Mouse (Mus musculus) CH12.LX (cell line): ENCODE measurements around the gene Tnni2. TPM values are rescaled to one million over a fixed set of nuclear protein-coding genes. Genes with fewer than 3 reads are reported as not detected.
A peak's percentile ranks its signal among the peaks of the same experiment; 100 is the strongest.

Source experiments
- DNase-seq: peaks from one replicate; pipeline ENCODE4 v3.0.0-alpha.2; 2013; ENCODE audit errors: extremely low read depth
- H3K27ac ChIP-seq: 2 replicates; pipeline ENCODE4 v1.5.1; 2012; ENCODE audit warnings: low read depth, mild to moderate bottlenecking, control low read depth, moderate library complexity; ENCODE audit not compliant: insufficient read depth
- H3K27me3 ChIP-seq: replicated peaks from 2 replicates; pipeline ENCODE3; 2012; ENCODE audit warnings: inconsistent platforms
- H3K36me3 ChIP-seq, 2 experiments: replicated peaks in 1 of 2; 2 replicates each; pipeline versions ENCODE3 to v1.6.1; 2012; ENCODE audit warnings: inconsistent platforms in 1 of 2, low read length in 1 of 2, mild to moderate bottlenecking in 1 of 2, mixed read lengths in 1 of 2, moderate library complexity in 1 of 2; ENCODE audit not compliant: control insufficient read depth in 1 of 2, insufficient read depth in 1 of 2
- H3K4me1 ChIP-seq, 2 experiments: 2 replicates each; pipeline ENCODE4 v1.6.1; 2012; ENCODE audit warnings: inconsistent platforms in 1 of 2, moderate library complexity in 1 of 2; ENCODE audit not compliant: insufficient read depth in 2 of 2, control insufficient read depth in 1 of 2
- H3K4me2 ChIP-seq: 2 replicates; pipeline ENCODE4 v1.6.1; 2012; ENCODE audit warnings: low read depth, mild to moderate bottlenecking, control low read depth; ENCODE audit not compliant: poor library complexity, insufficient read depth, severe bottlenecking
- H3K4me3 ChIP-seq, 3 experiments: fragments of 150-350 bp in 1 of 3; sonication (generic) in 1 of 3; replicated peaks in 1 of 3; 2 replicates each; pipeline versions ENCODE3 to v1.5.1; 2011 to 2012; ENCODE audit warnings: low read depth in 2 of 3, low read length in 2 of 3, mild to moderate bottlenecking in 2 of 3, moderate library complexity in 2 of 3, control low read depth in 1 of 3, improper control_type of control experiment in 1 of 3, inconsistent platforms in 1 of 3, mixed read lengths in 1 of 3; ENCODE audit not compliant: poor library complexity in 1 of 3
- H3K79me2 ChIP-seq: replicated peaks from 2 replicates; pipeline ENCODE4 v1.6.1; 2012; ENCODE audit warnings: mild to moderate bottlenecking, moderate library complexity; ENCODE audit not compliant: control insufficient read depth, poor library complexity, insufficient read depth, severe bottlenecking; ENCODE audit errors: extremely low read depth
- H3K9ac ChIP-seq: 2 replicates; pipeline ENCODE4 v1.6.1; 2012; ENCODE audit warnings: low read depth, mild to moderate bottlenecking, control low read depth, moderate library complexity; ENCODE audit not compliant: insufficient read depth
- H3K9me3 ChIP-seq: replicated peaks from 2 replicates; pipeline ENCODE3; 2012; ENCODE audit warnings: low read length, inconsistent platforms, mixed read lengths
- CHD2 ChIP-seq: IDR thresholded peaks from 2 replicates; pipeline ENCODE4 v1.6.1; 2011; ENCODE audit warnings: low read length, improper control_type of control experiment
- EP300 ChIP-seq: IDR thresholded peaks from 2 replicates; pipeline ENCODE4 v1.6.1; 2011; ENCODE audit warnings: low read length, improper control_type of control experiment
- ETS1 ChIP-seq: conservative IDR thresholded peaks from 2 replicates; pipeline ENCODE4 v1.6.1; 2012; ENCODE audit warnings: low read depth, mild to moderate bottlenecking, inconsistent platforms, low read length, improper control_type of control experiment, moderate library complexity
- GABPA ChIP-seq: IDR thresholded peaks from 2 replicates; pipeline ENCODE4 v1.6.1; 2012; ENCODE audit warnings: low read depth, low read length, improper control_type of control experiment, inconsistent platforms; ENCODE audit not compliant: insufficient replicate concordance
- HCFC1 ChIP-seq: IDR thresholded peaks from 2 replicates; pipeline ENCODE4 v1.6.1; 2012; ENCODE audit warnings: low read depth, mild to moderate bottlenecking, inconsistent platforms, low read length, improper control_type of control experiment
- IRF4 ChIP-seq: IDR thresholded peaks from 2 replicates; pipeline ENCODE4 v1.6.1; 2014; ENCODE audit warnings: low read depth, mild to moderate bottlenecking, inconsistent platforms, low read length, improper control_type of control experiment
- JUN ChIP-seq: IDR thresholded peaks from 2 replicates; pipeline ENCODE4 v1.6.1; 2011; ENCODE audit warnings: low read depth, mild to moderate bottlenecking, low read length, improper control_type of control experiment, moderate library complexity; ENCODE audit not compliant: insufficient read depth
- KAT2A ChIP-seq: IDR thresholded peaks from 2 replicates; pipeline ENCODE4 v1.6.1; 2012; ENCODE audit warnings: low read length, improper control_type of control experiment, inconsistent platforms; ENCODE audit not compliant: insufficient replicate concordance
- MAZ ChIP-seq: IDR thresholded peaks from 2 replicates; pipeline ENCODE4 v1.6.1; 2012; ENCODE audit warnings: low read depth, mild to moderate bottlenecking, inconsistent platforms, low read length, improper control_type of control experiment, moderate library complexity
- MEF2A ChIP-seq: IDR thresholded peaks from 2 replicates; pipeline ENCODE4 v1.6.1; 2014; ENCODE audit warnings: low read depth, mild to moderate bottlenecking, inconsistent platforms, low read length, improper control_type of control experiment, borderline replicate concordance
- MXI1 ChIP-seq: IDR thresholded peaks from 2 replicates; pipeline ENCODE4 v1.6.1; 2011; ENCODE audit warnings: mild to moderate bottlenecking, low read depth, low read length, improper control_type of control experiment
- MYC ChIP-seq: IDR thresholded peaks from 2 replicates; pipeline ENCODE4 v1.6.1; 2011; ENCODE audit warnings: low read depth, mild to moderate bottlenecking, improper control_type of control experiment, low read length
- RAD21 ChIP-seq: IDR thresholded peaks from 2 replicates; pipeline ENCODE4 v1.6.1; 2011; ENCODE audit warnings: low read depth, mild to moderate bottlenecking, low read length, improper control_type of control experiment, moderate library complexity
- RCOR1 ChIP-seq: conservative IDR thresholded peaks from 2 replicates; pipeline ENCODE4 v1.6.1; 2012; ENCODE audit warnings: low read depth, mild to moderate bottlenecking, inconsistent platforms, low read length, improper control_type of control experiment
- SIN3A ChIP-seq: IDR thresholded peaks from 2 replicates; pipeline ENCODE4 v1.6.1; 2012; ENCODE audit warnings: low read length, improper control_type of control experiment, inconsistent platforms
- SMC3 ChIP-seq: IDR thresholded peaks from 2 replicates; pipeline ENCODE4 v1.6.1; 2011; ENCODE audit warnings: low read depth, low read length, improper control_type of control experiment
- ZC3H11A ChIP-seq: IDR thresholded peaks from 2 replicates; pipeline ENCODE4 v1.6.1; 2012; ENCODE audit warnings: low read depth, mild to moderate bottlenecking, inconsistent platforms, low read length, improper control_type of control experiment
- ZKSCAN1 ChIP-seq: IDR thresholded peaks from 2 replicates; pipeline ENCODE4 v1.6.1; 2012; ENCODE audit warnings: low read depth, inconsistent platforms, low read length, improper control_type of control experiment, borderline replicate concordance
- ZNF384 ChIP-seq: IDR thresholded peaks from 2 replicates; pipeline ENCODE4 v1.6.1; 2012; ENCODE audit warnings: low read depth, low read length, improper control_type of control experiment, inconsistent platforms
- dilution Hi-C: fragments of 300-500 bp; cut with MboI; formaldehyde crosslinking; loops from 2 replicates; pipeline ENCODE4 v1.14.3; 2020; ENCODE audit warnings: low sequenced_read_pairs; ENCODE audit not compliant: extremely low pct_unique_long_range_greater_than_20kb, extremely low pct_ligation_motif_present
- in situ Hi-C: fragments of 300-500 bp; cut with MboI; formaldehyde crosslinking; loops from 3 replicates; pipeline ENCODE4 v1.14.3; 2019; ENCODE audit warnings: low sequenced_read_pairs, low pct_ligation_motif_present, low pct_unique_long_range_greater_than_20kb, mixed read lengths
- polyA plus RNA-seq: library from polyadenylated mRNA; unstranded; fragments of >175 nt; gene quantifications from 2 replicates; pipeline ENCODE4 v1.2.1, GENCODE M21; 2012; ENCODE audit warnings: low read depth; ENCODE audit not compliant: insufficient read length
- total RNA-seq, 2 experiments: library from RNA; depleted of rRNA; stranded (reverse); fragments of 300-350 nt in 1 of 2; fragments of >200 nt in 1 of 2; gene quantifications; 2 replicates each; pipeline ENCODE4 v1.2.3; 2012 to 2014

The Tnni2 gene
- total and polyA plus RNA-seq, 3 experiments: 35.0 to 88.1 (median 74.0) TPM

DNA sequence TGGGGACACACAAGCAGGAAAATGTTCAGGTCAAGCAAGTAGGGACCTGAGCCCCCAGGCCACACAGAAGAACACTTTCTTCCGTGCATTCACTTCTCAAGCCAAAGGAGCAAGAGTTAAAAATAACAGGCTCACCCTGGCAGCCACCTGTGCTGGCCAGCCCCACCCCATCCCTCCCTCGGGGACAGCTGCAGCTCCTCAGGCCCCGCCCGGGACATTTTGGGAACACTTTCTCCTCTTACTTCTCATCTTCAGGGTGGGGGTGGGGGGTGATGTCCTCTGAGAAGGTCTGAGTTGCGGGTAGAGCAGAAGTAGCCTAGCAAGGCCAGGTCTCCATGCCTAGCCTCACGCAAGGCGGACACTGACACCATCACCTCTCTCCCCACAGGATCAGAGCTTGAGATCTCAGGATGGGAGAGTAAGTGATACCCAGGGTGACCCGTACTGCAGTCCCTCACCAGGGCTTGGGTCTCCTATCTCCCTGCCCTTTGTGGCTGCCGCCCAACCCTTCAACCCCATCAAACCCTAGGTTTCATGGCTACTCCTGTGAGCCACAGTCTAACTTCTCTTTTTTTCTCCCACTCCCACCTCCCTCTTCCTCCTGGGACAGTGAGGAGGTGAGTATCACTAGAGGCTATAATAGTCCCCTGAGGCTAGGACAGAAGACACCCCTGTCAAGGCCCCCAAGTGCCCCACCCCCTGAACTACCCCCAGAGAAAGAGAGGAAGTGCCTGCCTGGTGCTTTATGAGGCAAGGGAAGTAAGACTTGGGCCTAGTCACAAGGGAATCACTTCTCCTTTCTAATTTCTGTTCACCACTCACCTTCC, 686 bp downstream of the Tnni2 start (continued):
- TF ChIP-seq ZKSCAN1: no peak

DNA sequence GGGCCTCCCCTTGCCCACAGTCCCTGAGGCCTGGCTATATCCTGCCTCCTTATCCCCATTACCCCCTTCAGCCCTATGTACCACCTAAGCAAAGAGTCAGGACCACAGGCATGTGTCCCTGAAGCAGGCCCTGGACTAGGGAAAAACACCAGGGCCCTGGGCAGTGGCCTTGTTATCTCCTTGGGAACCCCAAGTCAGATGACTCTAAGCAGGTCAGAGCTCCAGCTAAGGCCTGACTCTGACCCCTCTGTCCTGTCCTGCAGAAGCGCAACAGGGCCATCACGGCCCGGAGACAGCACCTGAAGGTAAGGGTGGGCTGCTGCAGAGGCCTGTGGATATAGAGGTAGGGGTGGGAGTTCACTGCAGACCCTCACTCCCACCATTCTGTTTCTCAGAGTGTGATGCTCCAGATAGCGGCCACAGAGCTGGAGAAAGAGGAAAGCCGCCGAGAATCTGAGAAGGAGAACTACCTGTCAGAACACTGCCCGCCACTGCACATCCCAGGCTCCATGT, 1.4 kb downstream of the Tnni2 start:
- Histone ChIP-seq H3K4me2 (peak overlapping the region; percentile 32; the same call in 1 of the 2 replicates), H3K9ac (no peak overlapping the region), H3K27ac (peak overlapping the region; percentile 61), H3K36me3 (peaks cover 0 to 16% of the 10 kb centered on the region in 2 experiments), H3K4me3 (peak overlapping the region in 2 of 3 experiments; percentile 28 to 48), H3K79me2 (no peaks in the 10 kb centered on the region), H3K9me3 (no peaks in the 10 kb centered on the region), H3K27me3 (no peaks in the 10 kb centered on the region), H3K4me1 (peaks cover 37 to 59% of the 10 kb centered on the region in 2 experiments)
- dilution Hi-C loops (no loop called here), in situ Hi-C loops (loop anchor here (5.0 kb wide), 2 partner anchors 54 to 234 kb away; partner anchors contain the start of gene Tnnt3)
- 0 out of 2 replicates have a peak, but pooled peaks have one; percentile 1 for TF ChIP-seq RAD21
- no peak for TF ChIP-seq IRF4
- no peak for DNase-seq

DNA sequence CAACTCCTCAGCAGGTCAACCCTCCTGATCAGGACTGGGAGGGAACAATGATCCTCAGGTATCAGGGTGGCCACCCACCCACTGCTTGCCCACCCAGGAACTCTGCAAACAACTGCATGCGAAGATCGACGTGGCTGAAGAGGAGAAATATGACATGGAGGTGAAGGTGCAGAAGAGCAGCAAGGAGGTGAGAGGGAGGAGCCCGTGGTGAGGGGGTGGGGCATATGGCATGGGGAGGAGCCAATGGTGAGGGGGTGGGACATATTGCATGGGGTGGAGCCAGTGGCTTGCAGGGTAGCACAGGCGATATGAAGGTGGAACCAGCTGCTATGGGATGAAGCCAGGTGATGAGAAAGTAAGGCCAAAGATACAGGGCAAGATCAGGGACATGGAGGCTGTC, 1.9 kb downstream of the Tnni2 start:
- H3K4me1 ChIP-seq: peaks cover 37 to 59% of the 10 kb centered on the region in 2 experiments
- no peak for TF ChIP-seq RCOR1
- TF ChIP-seq MXI1: peak; percentile 67
- no peak overlapping the region; the same call in 1 of the 2 replicates for H3K27ac ChIP-seq
- no peaks in the 10 kb centered on the region for H3K9me3 ChIP-seq
- H3K27me3 ChIP-seq: no peaks in the 10 kb centered on the region
- no peak overlapping the region for H3K4me2 ChIP-seq
- in situ Hi-C loops: loop anchor here (5.0 kb wide), 2 partner anchors 54 to 234 kb away; partner anchors contain the start of gene Tnnt3
- peak overlapping the region in 1 of 3 experiments; percentile 48 for H3K4me3 ChIP-seq
- no peak overlapping the region for H3K9ac ChIP-seq
- dilution Hi-C loops: no loop called here
- H3K79me2 ChIP-seq: no peaks in the 10 kb centered on the region
- H3K36me3 ChIP-seq: peaks cover 0 to 16% of the 10 kb centered on the region in 2 experiments
- peak; percentile 65 for DNase-seq

DNA sequence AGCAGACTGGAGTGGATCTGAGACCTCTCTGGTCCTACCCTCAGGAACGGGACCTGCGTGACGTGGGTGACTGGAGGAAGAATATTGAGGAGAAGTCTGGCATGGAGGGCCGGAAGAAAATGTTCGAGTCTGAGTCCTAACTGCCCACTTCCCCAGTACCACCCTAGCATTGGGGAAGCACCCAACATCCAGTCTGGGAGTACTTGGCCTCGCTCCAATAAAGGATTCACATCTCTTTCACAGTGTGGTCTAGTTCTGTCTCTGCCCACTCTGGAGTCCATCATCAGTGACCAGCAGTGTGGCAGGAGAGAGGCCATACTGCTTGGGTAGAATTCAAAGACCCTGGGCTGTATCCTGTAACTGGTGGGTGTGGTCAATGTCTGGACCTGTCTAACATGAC, 2.6 kb downstream of the Tnni2 start:
- H3K9me3 ChIP-seq: no peaks in the 10 kb centered on the region
- no peak for DNase-seq
- peaks cover 37 to 59% of the 10 kb centered on the region in 2 experiments for H3K4me1 ChIP-seq
- dilution Hi-C loops (no loop called here), in situ Hi-C loops (loop anchor here (5.0 kb wide), 2 partner anchors 53 to 233 kb away; partner anchors contain the start of gene Tnnt3)
- H3K36me3 ChIP-seq: peaks cover 0 to 16% of the 10 kb centered on the region in 2 experiments
- no peak overlapping the region for H3K27ac ChIP-seq
- H3K4me3 ChIP-seq: peak overlapping the region in 1 of 3 experiments; percentile 13
- no peaks in the 10 kb centered on the region for H3K27me3 ChIP-seq
- H3K9ac ChIP-seq: no peak overlapping the region
- H3K79me2 ChIP-seq: no peaks in the 10 kb centered on the region
- H3K4me2 ChIP-seq: no peak overlapping the region
- no peak for TF ChIP-seq ETS1
- no peak for TF ChIP-seq JUN
- TF ChIP-seq MYC: no peak
- no peak for TF ChIP-seq CHD2
- TF ChIP-seq ZNF384: no peak
- TF ChIP-seq SIN3A: no peak
- TF ChIP-seq RCOR1: no peak
- no peak for TF ChIP-seq HCFC1
- TF ChIP-seq MEF2A: no peak
- TF ChIP-seq KAT2A: no peak
- TF ChIP-seq GABPA: no peak
- no peak for TF ChIP-seq ZKSCAN1
- TF ChIP-seq MAZ: no peak
- TF ChIP-seq EP300: no peak
- TF ChIP-seq MXI1: no peak
- TF ChIP-seq SMC3: no peak
- no peak for TF ChIP-seq RAD21
- no peak for TF ChIP-seq ZC3H11A
